Mouse (Mus musculus) megakaryocyte, embryonic 14.5 days (primary cell): ENCODE data around the gene Slc22a23.

Experiments used
- FLI1 ChIP-seq: IDR thresholded peaks from 2 replicates; pipeline ENCODE4 v1.6.1; 2012; ENCODE audit warnings: low read length, inconsistent platforms, mixed read lengths
- GATA1 ChIP-seq: IDR thresholded peaks from 3 replicates; pipeline ENCODE4 v1.6.1; 2012; ENCODE audit warnings: mixed read lengths, low read length, inconsistent platforms, borderline replicate concordance

DNA sequence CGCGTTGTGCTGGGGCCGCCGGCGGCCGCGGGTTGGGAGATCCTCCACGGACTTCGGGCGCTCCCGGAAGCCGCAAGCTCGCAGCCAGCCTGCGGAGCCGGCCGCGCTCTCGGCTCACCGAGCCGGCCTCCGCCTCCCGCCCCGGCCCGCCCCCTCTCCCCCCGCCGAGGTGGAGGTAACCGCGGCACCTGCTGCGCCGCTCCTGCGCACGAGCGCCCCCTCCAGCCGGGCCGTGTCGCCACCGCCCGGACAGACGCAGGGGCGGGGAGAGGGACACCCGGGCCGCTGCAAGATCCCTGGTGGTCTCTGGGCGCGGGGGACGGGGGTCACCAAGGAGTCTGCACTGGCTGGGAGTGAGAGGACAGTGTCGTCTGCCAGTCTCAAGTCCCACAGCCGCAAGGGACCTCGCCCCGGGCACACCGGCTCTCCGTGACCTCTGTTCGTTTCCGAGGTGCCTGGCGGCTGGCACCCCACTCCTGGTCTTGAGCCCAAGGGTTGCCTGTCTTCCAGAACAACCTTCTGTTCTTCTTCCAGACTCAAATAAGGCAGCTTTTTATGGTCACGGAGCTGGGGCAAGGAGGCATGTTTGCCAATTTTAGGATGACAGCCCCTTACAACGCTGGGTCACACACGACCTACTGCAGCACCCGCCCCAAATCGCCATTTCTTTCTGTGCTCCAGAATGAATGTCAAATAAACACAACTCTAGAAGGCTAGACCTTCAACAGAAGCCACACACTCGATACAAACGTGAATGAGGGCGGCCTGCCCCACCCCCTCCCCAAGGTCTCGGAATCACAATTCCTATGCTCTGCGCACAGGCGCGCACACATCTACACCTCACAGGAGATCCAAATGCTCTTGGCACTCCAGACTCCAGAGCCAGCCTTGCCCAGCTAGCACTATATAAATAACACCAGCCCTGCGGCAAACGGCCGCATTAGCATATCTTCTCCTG is at the start of gene Slc22a23:
- TF ChIP-seq GATA1: no peak
- no peak for TF ChIP-seq FLI1
